Mouse (Mus musculus) CH12.LX (cell line): ENCODE measurements around the gene Aatk. TPM values are rescaled to one million over a fixed set of nuclear protein-coding genes. Genes with fewer than 3 reads are reported as not detected.

Experiments
- DNase-seq: peaks from one replicate; pipeline ENCODE4 v3.0.0-alpha.2; 2013; ENCODE audit errors: extremely low read depth
- H3K27ac ChIP-seq: 2 replicates; pipeline ENCODE4 v1.5.1; 2012; ENCODE audit warnings: low read depth, mild to moderate bottlenecking, control low read depth, moderate library complexity; ENCODE audit not compliant: insufficient read depth
- H3K27me3 ChIP-seq: replicated peaks from 2 replicates; pipeline ENCODE3; 2012; ENCODE audit warnings: inconsistent platforms
- H3K36me3 ChIP-seq, 2 experiments: replicated peaks in 1 of 2; 2 replicates each; pipeline versions ENCODE3 to v1.6.1; 2012; ENCODE audit warnings: inconsistent platforms in 1 of 2, low read length in 1 of 2, mild to moderate bottlenecking in 1 of 2, mixed read lengths in 1 of 2, moderate library complexity in 1 of 2; ENCODE audit not compliant: control insufficient read depth in 1 of 2, insufficient read depth in 1 of 2
- H3K4me1 ChIP-seq, 2 experiments: 2 replicates each; pipeline ENCODE4 v1.6.1; 2012; ENCODE audit warnings: inconsistent platforms in 1 of 2, moderate library complexity in 1 of 2; ENCODE audit not compliant: insufficient read depth in 2 of 2, control insufficient read depth in 1 of 2
- H3K4me2 ChIP-seq: 2 replicates; pipeline ENCODE4 v1.6.1; 2012; ENCODE audit warnings: low read depth, mild to moderate bottlenecking, control low read depth; ENCODE audit not compliant: poor library complexity, insufficient read depth, severe bottlenecking
- H3K4me3 ChIP-seq, 3 experiments: fragments of 150-350 bp in 1 of 3; sonication (generic) in 1 of 3; replicated peaks in 1 of 3; 2 replicates each; pipeline versions ENCODE3 to v1.5.1; 2011 to 2012; ENCODE audit warnings: low read depth in 2 of 3, low read length in 2 of 3, mild to moderate bottlenecking in 2 of 3, moderate library complexity in 2 of 3, control low read depth in 1 of 3, improper control_type of control experiment in 1 of 3, inconsistent platforms in 1 of 3, mixed read lengths in 1 of 3; ENCODE audit not compliant: poor library complexity in 1 of 3
- H3K79me2 ChIP-seq: replicated peaks from 2 replicates; pipeline ENCODE4 v1.6.1; 2012; ENCODE audit warnings: mild to moderate bottlenecking, moderate library complexity; ENCODE audit not compliant: control insufficient read depth, poor library complexity, insufficient read depth, severe bottlenecking; ENCODE audit errors: extremely low read depth
- H3K9ac ChIP-seq: 2 replicates; pipeline ENCODE4 v1.6.1; 2012; ENCODE audit warnings: low read depth, mild to moderate bottlenecking, control low read depth, moderate library complexity; ENCODE audit not compliant: insufficient read depth
- H3K9me3 ChIP-seq: replicated peaks from 2 replicates; pipeline ENCODE3; 2012; ENCODE audit warnings: low read length, inconsistent platforms, mixed read lengths
- BHLHE40 ChIP-seq: IDR thresholded peaks from 2 replicates; pipeline ENCODE4 v1.6.1; 2011; ENCODE audit warnings: mild to moderate bottlenecking, low read depth, low read length, improper control_type of control experiment
- CHD1 ChIP-seq: IDR thresholded peaks from 2 replicates; pipeline ENCODE4 v1.6.1; 2012; ENCODE audit warnings: low read depth, low read length, improper control_type of control experiment, inconsistent platforms
- CTCF ChIP-seq, 2 experiments: IDR thresholded peaks in 1 of 2; conservative IDR thresholded peaks in 1 of 2; 2 replicates each; pipeline ENCODE4 v1.5.1; 2011 to 2012; ENCODE audit warnings: low read depth in 2 of 2, low read length in 2 of 2, improper control_type of control experiment in 1 of 2, inconsistent platforms in 1 of 2, mild to moderate bottlenecking in 1 of 2, moderate library complexity in 1 of 2
- ELF1 ChIP-seq: IDR thresholded peaks from 2 replicates; pipeline ENCODE4 v1.6.1; 2014; ENCODE audit warnings: low read depth, mild to moderate bottlenecking, inconsistent platforms, low read length, improper control_type of control experiment
- ETS1 ChIP-seq: conservative IDR thresholded peaks from 2 replicates; pipeline ENCODE4 v1.6.1; 2012; ENCODE audit warnings: low read depth, mild to moderate bottlenecking, inconsistent platforms, low read length, improper control_type of control experiment, moderate library complexity
- GABPA ChIP-seq: IDR thresholded peaks from 2 replicates; pipeline ENCODE4 v1.6.1; 2012; ENCODE audit warnings: low read depth, low read length, improper control_type of control experiment, inconsistent platforms; ENCODE audit not compliant: insufficient replicate concordance
- KAT2A ChIP-seq: IDR thresholded peaks from 2 replicates; pipeline ENCODE4 v1.6.1; 2012; ENCODE audit warnings: low read length, improper control_type of control experiment, inconsistent platforms; ENCODE audit not compliant: insufficient replicate concordance
- MAFK ChIP-seq: IDR thresholded peaks from 2 replicates; pipeline ENCODE4 v1.6.1; 2011; ENCODE audit warnings: low read length, improper control_type of control experiment; ENCODE audit not compliant: insufficient replicate concordance
- MAX ChIP-seq: IDR thresholded peaks from 2 replicates; pipeline ENCODE4 v1.6.1; 2011; ENCODE audit warnings: low read length, improper control_type of control experiment
- MEF2A ChIP-seq: IDR thresholded peaks from 2 replicates; pipeline ENCODE4 v1.6.1; 2014; ENCODE audit warnings: low read depth, mild to moderate bottlenecking, inconsistent platforms, low read length, improper control_type of control experiment, borderline replicate concordance
- MXI1 ChIP-seq: IDR thresholded peaks from 2 replicates; pipeline ENCODE4 v1.6.1; 2011; ENCODE audit warnings: mild to moderate bottlenecking, low read depth, low read length, improper control_type of control experiment
- MYC ChIP-seq: IDR thresholded peaks from 2 replicates; pipeline ENCODE4 v1.6.1; 2011; ENCODE audit warnings: low read depth, mild to moderate bottlenecking, improper control_type of control experiment, low read length
- NELFE ChIP-seq: IDR thresholded peaks from 2 replicates; pipeline ENCODE4 v1.6.1; 2011; ENCODE audit warnings: low read depth, low read length, improper control_type of control experiment
- NRF1 ChIP-seq: IDR thresholded peaks from 2 replicates; pipeline ENCODE4 v1.6.1; 2014; ENCODE audit warnings: low read depth, mild to moderate bottlenecking, inconsistent platforms, low read length, improper control_type of control experiment, moderate library complexity
- PAX5 ChIP-seq: IDR thresholded peaks from 2 replicates; pipeline ENCODE4 v1.6.1; 2012; ENCODE audit warnings: low read length, inconsistent platforms, mixed read lengths
- POLR2A ChIP-seq: IDR thresholded peaks from 2 replicates; pipeline ENCODE4 v1.6.1; 2011; ENCODE audit warnings: low read depth, mild to moderate bottlenecking, improper control_type of control experiment, low read length
- RAD21 ChIP-seq: IDR thresholded peaks from 2 replicates; pipeline ENCODE4 v1.6.1; 2011; ENCODE audit warnings: low read depth, mild to moderate bottlenecking, low read length, improper control_type of control experiment, moderate library complexity
- RCOR1 ChIP-seq: conservative IDR thresholded peaks from 2 replicates; pipeline ENCODE4 v1.6.1; 2012; ENCODE audit warnings: low read depth, mild to moderate bottlenecking, inconsistent platforms, low read length, improper control_type of control experiment
- SMC3 ChIP-seq: IDR thresholded peaks from 2 replicates; pipeline ENCODE4 v1.6.1; 2011; ENCODE audit warnings: low read depth, low read length, improper control_type of control experiment
- USF2 ChIP-seq: conservative IDR thresholded peaks from 2 replicates; pipeline ENCODE4 v1.6.1; 2011; ENCODE audit warnings: low read depth, low read length, improper control_type of control experiment
- ZMIZ1 ChIP-seq: IDR thresholded peaks from 2 replicates; pipeline ENCODE4 v1.6.1; 2012; ENCODE audit warnings: low read depth, mild to moderate bottlenecking, inconsistent platforms, low read length, improper control_type of control experiment
- dilution Hi-C: fragments of 300-500 bp; cut with MboI; formaldehyde crosslinking; loops from 2 replicates; pipeline ENCODE4 v1.14.3; 2020; ENCODE audit warnings: low sequenced_read_pairs; ENCODE audit not compliant: extremely low pct_unique_long_range_greater_than_20kb, extremely low pct_ligation_motif_present
- in situ Hi-C: fragments of 300-500 bp; cut with MboI; formaldehyde crosslinking; loops from 3 replicates; pipeline ENCODE4 v1.14.3; 2019; ENCODE audit warnings: low sequenced_read_pairs, low pct_ligation_motif_present, low pct_unique_long_range_greater_than_20kb, mixed read lengths
- polyA plus RNA-seq: library from polyadenylated mRNA; unstranded; fragments of >175 nt; gene quantifications from 2 replicates; pipeline ENCODE4 v1.2.1, GENCODE M21; 2012; ENCODE audit warnings: low read depth; ENCODE audit not compliant: insufficient read length
- total RNA-seq, 2 experiments: library from RNA; depleted of rRNA; stranded (reverse); fragments of 300-350 nt in 1 of 2; fragments of >200 nt in 1 of 2; gene quantifications; 2 replicates each; pipeline ENCODE4 v1.2.3; 2012 to 2014

The Aatk gene
- total and polyA plus RNA-seq, 3 experiments = 0.08 to 0.21 (median 0.19) TPM

DNA sequence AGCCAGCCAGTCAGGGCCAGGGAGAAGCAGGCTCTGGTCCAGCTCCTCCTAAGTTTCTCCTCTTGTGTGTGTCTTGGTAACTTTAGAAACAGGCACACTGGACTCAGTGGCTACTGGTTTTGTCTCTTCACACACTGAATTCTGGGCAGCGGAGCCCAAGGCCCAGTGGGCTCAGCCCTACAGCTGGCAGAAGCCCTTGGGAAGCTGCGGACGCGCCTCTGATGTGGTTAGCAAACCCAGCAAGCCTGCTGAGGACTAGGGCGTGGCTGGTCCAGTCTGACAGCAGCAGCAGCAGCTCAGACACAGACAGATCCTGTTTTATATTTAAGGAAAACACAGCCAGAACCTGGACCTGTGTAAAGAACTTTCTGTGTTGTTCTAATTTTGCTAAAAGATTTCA is 44.9 kb downstream of the Aatk start:
- Histone ChIP-seq H3K4me1 (no peaks in the 10 kb centered on the region), H3K9ac (no peak overlapping the region), H3K4me2 (no peak overlapping the region), H3K27ac (no peak overlapping the region), H3K9me3 (peaks cover 10% of the 10 kb centered on the region), H3K79me2 (no peaks in the 10 kb centered on the region), H3K36me3 (peaks cover 0 to 19% of the 10 kb centered on the region in 2 experiments), H3K4me3 (no peak overlapping the region), H3K27me3 (no peaks in the 10 kb centered on the region)
- in situ Hi-C loops = no loop called here
- DNase-seq = no peak
- dilution Hi-C loops = no loop called here
- TF ChIP-seq KAT2A (no peak), GABPA (no peak), MYC (no peak)

DNA sequence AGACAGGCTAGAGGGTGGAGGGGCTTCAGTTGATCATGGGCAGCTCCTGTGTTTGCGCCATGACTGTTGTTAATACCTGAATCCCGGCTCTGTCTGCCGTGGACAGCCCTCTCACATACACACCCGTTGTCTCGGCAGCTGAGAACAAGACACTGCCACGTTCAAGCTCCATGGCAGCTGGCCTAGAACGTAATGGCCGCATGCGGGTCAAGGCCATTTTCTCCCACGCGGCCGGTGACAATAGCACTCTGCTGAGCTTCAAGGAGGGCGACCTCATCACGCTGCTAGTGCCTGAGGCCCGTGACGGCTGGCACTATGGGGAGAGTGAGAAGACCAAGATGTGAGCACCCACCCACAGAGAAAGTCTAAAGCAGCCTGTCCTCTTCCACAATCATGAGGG is 49.6 kb downstream of the Aatk start:
- Histone ChIP-seq H3K27me3 (no peaks in the 10 kb centered on the region), H3K4me1 (no peaks in the 10 kb centered on the region), H3K9me3 (no peaks in the 10 kb centered on the region), H3K9ac (no peak overlapping the region), H3K36me3 (peaks cover 0 to 39% of the 10 kb centered on the region in 2 experiments), H3K79me2 (no peaks in the 10 kb centered on the region), H3K4me2 (no peak overlapping the region), H3K27ac (no peak overlapping the region), H3K4me3 (no peak overlapping the region)
- TF ChIP-seq CTCF (conservative IDR thresholded peaks at IDR 0.05 in 1 of 2, IDR thresholded peaks at IDR 0.05 in 1 of 2; ENCODE audit: low read depth in 2 of 2, low read length in 2 of 2) (no peak), ELF1 (no peak), MAFK (no peak), MEF2A (no peak), RCOR1 (no peak), RAD21 (no peak), ZMIZ1 (no peak), MYC (no peak), MXI1 (no peak), MAX (no peak), POLR2A (no peak), USF2 (no peak), NRF1 (no peak), ETS1 (no peak), SMC3 (no peak), BHLHE40 (no peak), PAX5 (no peak), GABPA (no peak), CHD1 (no peak), NELFE (no peak)
- in situ Hi-C loops (loop anchor here (5.0 kb wide), 1 partner anchor 80 kb away; no protein-coding TSS in a partner anchor), dilution Hi-C loops (no loop called here)
- DNase-seq = no peak
